Mouse (Mus musculus): ENCODE data around the gene Rnf38.

The Rnf38 gene

GRCm38 (mm10) chr4:44119410-44120201 lies 114.0 kb downstream of the Rnf38 start:
- no peak for DNase-seq (ENCODE audit: low spot score in 2 of 2)

DNA sequence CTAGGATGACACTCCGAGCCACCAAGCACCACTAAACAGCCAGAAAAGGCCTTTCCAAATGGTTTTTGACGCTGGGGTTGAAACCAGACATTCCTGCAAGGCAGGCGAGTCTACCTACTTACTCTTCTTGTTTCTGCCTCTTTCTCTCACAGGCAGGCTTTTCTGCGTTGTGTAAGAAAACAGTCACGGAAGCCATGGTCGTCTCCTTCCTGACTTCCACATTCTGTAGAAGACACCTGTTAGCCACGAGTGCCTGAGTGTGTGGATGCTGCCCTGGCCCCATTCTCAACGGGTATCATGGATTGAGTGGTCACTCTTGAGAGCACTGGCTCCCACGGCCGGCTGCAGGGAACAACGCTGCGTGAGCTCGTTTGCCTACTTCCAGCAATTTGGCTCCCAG lies 118.5 kb downstream of the Rnf38 start:
- DNase-seq (ENCODE audit: low spot score in 2 of 2) = no peak

GRCm38 (mm10) chr4:44113393-44114138 lies 120.0 kb downstream of the Rnf38 start:
- DNase-seq (ENCODE audit: low spot score in 2 of 2) = peak in 1 of 2 experiments; percentile 32

DNA sequence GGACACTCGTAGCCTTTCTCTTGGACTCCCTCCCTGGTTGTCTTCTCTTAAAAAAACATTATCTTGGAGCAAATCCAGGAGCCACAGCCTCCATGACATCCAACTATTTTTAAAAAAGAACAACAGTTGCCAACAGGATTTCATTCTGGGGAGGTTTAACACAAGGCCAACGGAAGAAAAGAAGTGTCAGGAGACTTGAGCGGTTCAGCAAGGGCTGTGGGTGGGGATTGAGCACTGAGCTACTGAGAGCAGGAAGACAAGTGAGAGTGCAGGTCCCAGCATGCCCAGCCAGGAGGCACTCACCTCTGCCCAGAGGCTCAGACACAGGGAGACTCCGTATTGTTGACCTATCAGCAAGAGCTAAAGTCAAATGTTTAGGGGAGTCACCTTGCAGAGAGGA lies 120.8 kb downstream of the Rnf38 start:
- DNase-seq (ENCODE audit: low spot score in 2 of 2) = no peak

DNA sequence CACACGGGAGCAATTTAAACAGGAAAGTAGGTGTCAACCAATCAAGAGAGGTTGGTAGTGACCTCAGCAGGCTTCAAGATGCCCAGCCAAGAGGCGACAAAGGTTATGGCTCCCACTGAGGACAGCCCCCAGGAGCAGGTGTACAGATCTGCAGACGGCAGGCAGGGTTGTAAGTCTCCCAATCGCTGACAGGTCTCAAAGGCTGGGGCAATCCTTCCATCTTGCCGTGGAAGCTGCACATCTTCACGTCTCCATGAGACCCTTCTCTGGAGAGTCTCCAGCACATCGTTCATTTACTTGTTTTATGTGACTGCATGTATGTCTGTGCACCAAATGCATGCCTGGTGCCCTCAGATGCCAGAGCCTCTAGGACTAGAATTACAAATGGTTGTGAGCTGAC lies 122.8 kb downstream of the Rnf38 start:
- no peak for DNase-seq (ENCODE audit: low spot score in 2 of 2)

GRCm38 (mm10) chr4:44108297-44108696 lies 125.3 kb downstream of the Rnf38 start:
- no peak for DNase-seq (ENCODE audit: low spot score in 2 of 2)

DNA sequence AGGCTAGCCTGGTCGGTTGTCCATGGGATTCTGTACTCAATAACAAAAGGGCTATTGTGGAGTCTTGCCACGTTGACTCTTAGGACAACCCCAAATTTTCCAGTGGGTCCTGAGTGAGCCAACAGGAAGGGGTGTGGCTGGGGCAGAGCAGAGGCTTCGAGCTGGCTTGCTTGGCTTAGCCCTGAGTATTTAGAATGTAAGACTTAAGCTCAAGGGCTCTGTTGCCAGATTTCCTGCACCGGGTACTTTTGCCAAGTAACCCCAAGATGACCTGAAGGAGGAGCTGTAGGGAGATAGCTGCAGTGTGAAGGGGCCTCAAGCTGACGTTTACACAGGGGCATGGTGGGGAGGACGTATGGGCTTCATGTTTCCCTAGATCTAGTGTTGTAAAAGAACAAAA lies 126.2 kb downstream of the Rnf38 start:
- no peak for DNase-seq (ENCODE audit: low spot score in 2 of 2)

DNA sequence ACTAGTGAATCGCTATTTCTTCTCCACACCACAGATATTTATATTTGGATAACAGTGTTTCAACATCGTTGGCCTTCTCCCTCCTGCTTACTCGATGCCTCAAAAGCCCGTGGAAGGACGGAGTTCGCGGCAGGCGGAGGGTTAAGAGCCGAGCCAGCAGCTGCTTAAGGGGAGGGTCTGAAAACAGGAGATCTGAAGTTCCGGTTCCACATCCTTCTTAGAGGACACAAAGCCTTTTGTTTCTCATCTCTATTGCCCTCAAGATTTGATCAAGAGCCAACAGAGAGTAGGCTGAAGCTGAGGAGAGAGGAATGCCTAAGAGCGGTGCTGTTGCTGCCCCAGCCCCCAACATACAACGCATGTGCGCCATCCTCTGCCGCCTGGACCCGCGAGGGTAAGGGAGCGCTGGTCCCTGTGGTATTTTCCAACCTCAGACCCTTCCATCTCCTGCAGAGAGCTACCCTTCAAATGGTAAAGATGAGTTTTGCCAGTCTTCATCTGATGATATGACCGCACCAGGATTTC lies 127.2 kb downstream of the Rnf38 start:
- DNase-seq (ENCODE audit: low spot score in 2 of 2) = no peak

DNA sequence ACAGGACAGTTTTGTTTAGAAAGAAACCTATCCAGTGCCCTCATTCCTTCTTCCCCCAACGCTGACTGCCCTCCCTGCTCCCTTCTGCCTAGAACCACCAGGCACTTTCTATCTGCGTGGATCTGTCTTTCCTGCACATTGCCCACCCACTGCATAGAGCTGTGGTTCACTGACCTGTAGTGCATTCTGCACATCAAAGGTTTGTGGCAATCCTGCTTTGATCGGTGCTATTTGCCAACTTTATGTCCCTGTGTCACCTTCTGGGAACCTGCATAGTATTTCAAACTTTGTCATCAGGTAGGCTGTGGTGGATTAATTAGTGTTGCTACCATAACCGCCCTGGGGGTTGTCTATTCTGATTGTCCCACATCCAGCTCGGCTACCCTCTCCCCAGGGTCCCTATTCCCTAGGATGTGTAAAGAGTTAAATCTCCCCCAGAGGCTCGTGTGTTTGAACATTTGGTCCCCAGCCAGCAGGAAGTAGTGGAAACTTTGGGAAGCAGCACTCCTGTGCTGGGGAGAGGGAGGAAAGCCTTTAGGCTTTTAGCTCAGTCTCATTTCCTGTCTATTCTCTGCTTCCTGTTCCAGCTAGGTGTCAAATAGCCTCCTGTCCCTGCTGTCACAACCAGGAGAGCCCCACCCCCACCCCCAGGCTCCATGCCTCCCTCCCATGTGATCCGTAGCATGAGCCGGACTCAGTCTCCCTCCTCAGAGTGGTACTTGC lies 129.2 kb downstream of the Rnf38 start:
- DNase-seq (ENCODE audit: low spot score in 2 of 2) = no peak

DNA sequence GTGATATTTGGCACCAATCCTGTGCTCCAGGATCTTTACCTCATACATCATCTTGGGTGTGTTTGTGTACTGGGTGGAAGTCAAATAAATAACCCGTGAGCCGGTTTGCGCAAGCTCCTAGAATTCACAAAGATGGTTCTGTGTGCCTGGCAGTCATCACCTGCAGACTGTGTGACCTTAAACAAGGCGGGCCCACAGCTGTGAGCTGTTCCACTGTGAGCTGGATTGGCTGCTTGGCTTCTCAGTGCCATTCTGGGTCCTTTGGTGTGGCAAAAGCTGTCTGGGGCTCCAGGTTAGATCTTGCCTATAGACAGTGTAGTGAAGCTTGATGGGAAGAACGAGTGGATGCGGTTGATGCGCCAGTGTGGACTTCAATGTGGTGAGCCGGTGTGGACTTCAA lies 130.0 kb downstream of the Rnf38 start:
- DNase-seq (ENCODE audit: low spot score in 2 of 2) = no peak

- no peak for DNase-seq (ENCODE audit: low spot score in 2 of 2)
Measured at GRCm38 (mm10) chr4:44097576-44098335, 135.8 kb downstream of the Rnf38 start.

DNA sequence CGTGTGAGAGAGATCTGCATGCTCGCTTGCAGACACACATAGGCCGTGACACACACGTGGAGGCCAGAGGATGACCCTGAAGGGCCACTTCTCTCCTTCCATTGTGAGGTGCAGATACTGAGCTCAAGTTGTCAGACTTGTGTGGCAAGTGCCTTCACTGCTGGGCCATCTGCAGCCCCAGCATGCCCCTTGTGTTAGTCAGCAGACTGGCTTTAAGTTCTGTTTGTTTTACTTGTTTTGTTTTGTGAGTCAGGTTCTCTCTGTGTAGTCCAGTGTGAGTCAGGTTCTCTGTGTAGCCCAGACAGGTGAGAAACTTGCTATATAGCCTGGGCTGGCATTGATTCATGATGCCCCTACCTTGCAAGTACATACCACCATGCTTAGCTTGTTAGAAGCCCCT lies 139.1 kb downstream of the Rnf38 start:
- DNase-seq (ENCODE audit: low spot score in 2 of 2) = no peak

GRCm38 (mm10) chr4:44092359-44092758 lies 141.2 kb downstream of the Rnf38 start:
- DNase-seq (ENCODE audit: low spot score in 2 of 2) = peak in 1 of 2 experiments; percentile 33

DNA sequence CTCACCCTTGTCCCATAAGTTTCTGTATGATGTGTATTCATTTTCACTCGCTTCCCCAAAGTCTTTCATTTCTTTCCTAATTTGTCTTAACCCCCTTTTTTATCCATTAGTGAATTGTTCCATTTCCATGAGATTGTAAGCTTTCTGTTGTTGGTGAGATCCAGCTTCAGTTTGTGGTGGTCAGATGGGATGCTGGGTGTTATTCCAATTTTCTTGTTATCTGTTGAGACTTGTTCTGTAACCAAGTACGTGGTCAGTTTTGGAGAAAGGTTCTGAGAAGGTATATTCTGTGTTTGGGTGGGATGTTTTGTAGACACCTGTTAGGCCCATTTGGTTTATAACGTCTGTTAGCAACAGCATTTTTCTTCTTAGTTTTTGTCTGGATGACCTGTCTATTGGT lies 148.0 kb downstream of the Rnf38 start:
- no peak for DNase-seq (ENCODE audit: low spot score in 2 of 2)

DNA sequence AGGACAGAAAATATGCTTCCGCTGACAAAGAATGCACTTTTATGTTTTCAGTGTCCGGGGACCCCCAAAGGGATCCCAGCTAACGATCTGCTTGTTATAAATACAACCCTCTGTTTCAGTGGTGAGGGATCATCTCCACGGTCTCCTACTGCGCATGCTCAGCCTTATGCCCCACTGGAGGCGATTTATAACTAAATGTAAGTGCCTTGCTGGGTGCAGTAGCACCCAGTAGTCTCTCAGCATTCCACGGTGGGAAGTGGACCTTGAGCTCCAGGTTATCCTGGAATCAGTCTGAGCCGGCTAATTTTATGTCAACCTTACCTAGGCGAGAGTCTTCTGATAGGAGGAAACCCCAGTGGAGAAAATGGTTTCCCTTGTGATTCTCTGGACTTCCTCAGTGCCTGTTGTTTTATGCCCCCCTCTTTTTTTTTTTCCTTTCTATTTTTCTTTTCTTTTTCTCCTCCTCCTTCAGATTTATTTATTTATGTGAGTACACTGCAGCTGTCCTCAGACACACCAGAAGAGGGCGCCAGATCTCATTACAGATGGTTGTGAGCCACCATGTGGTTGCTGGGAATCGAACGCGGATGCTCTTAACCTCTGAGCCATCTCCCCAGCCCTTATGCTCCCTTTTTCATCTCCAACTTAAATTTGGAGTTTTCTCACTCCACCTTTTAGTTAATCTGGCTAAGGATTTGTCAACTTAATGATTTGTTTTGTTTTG lies 148.8 kb downstream of the Rnf38 start:
- DNase-seq (ENCODE audit: low spot score in 2 of 2) = no peak

DNA sequence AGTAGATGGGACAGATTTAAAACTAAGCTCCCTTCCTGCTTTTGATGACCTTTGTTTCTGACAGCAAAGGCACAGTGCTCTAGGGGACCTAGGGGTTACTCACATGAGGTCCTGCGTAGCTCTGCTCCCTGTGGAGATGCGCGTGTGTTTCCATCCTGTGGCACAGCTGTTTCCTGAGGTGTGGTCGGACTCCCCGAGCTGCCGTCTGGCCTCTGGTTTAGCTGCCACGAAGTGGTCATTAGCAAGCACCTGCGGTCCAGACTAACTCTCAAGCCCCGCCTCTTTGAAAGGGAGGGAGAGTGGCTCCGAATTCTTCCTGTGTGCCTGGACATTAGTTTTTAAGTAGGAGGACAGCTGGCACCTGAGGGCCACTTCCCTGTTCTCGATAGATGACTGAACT lies 149.6 kb downstream of the Rnf38 start, which contains the start of gene Gne:
Gene Gne, minus strand, starts transcription at position 233 of the 400 bp plus-strand sequence.
- no peak for DNase-seq (ENCODE audit: low spot score in 2 of 2)

GRCm38 (mm10) chr4:44078358-44078933 lies 155.1 kb downstream of the Rnf38 start:
- DNase-seq (ENCODE audit: low spot score in 2 of 2) = no peak
